Mouse (Mus musculus): ENCODE results near the gene Npc1l1. TPM values are rescaled to one million over a fixed set of nuclear protein-coding genes. Genes with fewer than 3 reads are reported as not detected.
A peak's percentile ranks its signal among the peaks of the same experiment; 100 is the strongest.

The Npc1l1 gene
- total RNA-seq, 2 experiments from 2014 or later, result not detected

DNA sequence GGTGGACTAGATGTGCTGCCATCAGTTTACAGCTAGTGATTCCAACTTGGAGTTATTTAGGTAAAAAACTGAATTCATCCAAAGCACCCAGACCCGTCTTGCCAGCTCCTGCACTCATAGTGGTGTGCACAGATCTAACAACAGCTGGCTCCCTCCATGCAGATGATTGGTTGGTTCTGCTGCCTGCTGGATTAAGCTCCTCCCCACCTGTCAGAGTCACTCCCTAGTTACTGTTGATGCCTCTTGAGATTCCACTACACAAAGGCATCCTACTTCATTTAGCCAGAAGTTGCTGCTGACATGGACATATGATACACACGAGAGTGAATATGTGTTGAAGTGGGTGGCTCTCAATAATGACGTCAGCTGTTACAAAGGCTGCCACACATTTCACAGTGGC, 13.1 kb downstream of the Npc1l1 start:
- no peak for ATAC-seq (ENCODE audit: poor library complexity, severe bottlenecking)

- no peak for ATAC-seq (ENCODE audit: poor library complexity, severe bottlenecking)
Measured at GRCm38 (mm10) chr11:6208158-6208557, 21.8 kb downstream of the Npc1l1 start.

GRCm38 (mm10) chr11:6207090-6207489, 22.9 kb downstream of the Npc1l1 start:
- no peak for ATAC-seq (ENCODE audit: poor library complexity, severe bottlenecking)

GRCm38 (mm10) chr11:6200570-6200969, 29.4 kb downstream of the Npc1l1 start:
- ATAC-seq (ENCODE audit: poor library complexity, severe bottlenecking), result no peak

DNA sequence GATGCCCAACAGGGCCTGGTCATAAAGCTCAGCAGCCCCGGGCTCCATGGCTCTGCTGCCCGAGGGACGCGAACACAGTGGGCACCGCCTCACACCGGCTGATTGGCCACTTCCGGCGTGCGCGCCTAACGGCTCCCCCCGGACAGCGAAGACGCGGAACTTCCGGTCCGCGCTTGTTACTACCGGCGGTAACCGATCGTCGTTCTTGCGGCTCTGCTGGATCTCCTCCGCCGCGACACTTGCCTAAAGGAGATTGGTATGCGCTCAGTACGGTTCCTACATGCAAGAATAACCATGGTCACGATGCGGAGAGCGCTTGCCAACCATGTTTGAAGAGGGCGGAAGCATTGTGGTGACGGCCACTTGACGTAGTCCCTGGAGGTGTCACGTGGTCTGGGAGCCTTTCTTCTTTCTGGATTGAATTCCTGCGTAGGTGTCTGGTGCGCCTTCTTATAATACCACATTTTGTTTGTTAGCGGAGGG, 29.8 kb downstream of the Npc1l1 start, which contains the start of gene Nudcd3:
TSS of gene Nudcd3 (minus strand) at position 329 of the 483 bp plus-strand sequence.
- ATAC-seq (ENCODE audit: poor library complexity, severe bottlenecking), result peak; percentile 97

DNA sequence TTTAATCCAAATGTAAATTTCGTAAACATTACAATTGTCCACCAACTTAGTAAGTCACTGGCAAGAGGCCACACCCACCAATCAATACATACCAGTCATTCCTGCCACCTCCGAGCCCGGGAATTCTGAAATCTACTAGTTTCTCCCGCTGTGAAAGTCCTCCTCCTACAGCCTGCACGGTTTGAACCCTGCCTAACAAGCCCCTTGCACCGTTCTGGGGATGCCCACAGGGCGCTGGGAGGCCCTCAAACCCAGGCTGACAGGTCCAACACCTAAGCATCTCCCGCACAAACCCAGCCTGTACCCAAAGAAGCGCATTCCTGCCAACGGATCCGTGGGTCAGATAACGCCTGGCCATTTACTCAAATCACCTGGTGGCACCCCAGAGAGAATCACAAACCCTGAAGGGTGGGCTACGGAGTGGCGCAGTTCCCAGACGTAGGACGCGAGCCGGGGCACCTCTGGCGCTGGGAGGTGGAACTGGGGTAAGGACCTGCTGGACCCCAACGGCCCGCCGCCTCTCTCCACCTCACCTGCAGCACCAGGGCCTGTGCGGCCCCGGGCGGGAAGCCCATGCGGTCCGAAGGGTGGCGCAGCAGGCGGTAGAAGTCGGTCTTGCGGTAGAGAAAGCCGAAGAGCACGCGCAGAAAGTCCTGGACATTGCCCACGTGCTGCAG, 30.4 kb downstream of the Npc1l1 start, which contains the start of gene A730071L15Rik:
TSS of gene A730071L15Rik (plus strand) at position 620 of the 677 bp plus-strand sequence.
- peak; percentile 45 for ATAC-seq (ENCODE audit: poor library complexity, severe bottlenecking)

GRCm38 (mm10) chr11:6198449-6198848, 31.5 kb downstream of the Npc1l1 start:
- no peak for ATAC-seq (ENCODE audit: poor library complexity, severe bottlenecking)

DNA sequence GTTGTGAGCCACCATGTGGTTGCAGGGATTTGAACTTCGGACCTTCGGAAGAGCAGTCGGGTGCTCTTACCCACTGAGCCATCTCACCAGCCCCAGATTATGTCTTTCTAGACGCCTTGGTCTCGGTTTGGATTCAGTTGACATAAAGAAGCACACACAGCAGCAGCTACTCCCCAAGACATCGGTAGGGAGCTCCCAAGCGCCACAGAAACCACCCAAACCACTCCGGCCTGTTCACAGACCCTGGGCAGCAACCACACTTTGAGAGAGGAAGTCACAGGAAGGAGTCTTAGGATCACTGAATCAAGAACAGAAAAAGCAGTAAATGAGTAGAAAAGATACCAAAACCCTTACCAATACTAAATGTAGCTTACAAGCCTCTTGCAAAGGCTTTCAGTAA, 33.2 kb downstream of the Npc1l1 start:
- ATAC-seq (ENCODE audit: poor library complexity, severe bottlenecking), result no peak

GRCm38 (mm10) chr11:6187878-6188277, 42.1 kb downstream of the Npc1l1 start:
- peak; percentile 94 for ATAC-seq (ENCODE audit: poor library complexity, severe bottlenecking)

- no peak for ATAC-seq (ENCODE audit: poor library complexity, severe bottlenecking)
Measured at GRCm38 (mm10) chr11:6187399-6187798, 42.5 kb downstream of the Npc1l1 start.

DNA sequence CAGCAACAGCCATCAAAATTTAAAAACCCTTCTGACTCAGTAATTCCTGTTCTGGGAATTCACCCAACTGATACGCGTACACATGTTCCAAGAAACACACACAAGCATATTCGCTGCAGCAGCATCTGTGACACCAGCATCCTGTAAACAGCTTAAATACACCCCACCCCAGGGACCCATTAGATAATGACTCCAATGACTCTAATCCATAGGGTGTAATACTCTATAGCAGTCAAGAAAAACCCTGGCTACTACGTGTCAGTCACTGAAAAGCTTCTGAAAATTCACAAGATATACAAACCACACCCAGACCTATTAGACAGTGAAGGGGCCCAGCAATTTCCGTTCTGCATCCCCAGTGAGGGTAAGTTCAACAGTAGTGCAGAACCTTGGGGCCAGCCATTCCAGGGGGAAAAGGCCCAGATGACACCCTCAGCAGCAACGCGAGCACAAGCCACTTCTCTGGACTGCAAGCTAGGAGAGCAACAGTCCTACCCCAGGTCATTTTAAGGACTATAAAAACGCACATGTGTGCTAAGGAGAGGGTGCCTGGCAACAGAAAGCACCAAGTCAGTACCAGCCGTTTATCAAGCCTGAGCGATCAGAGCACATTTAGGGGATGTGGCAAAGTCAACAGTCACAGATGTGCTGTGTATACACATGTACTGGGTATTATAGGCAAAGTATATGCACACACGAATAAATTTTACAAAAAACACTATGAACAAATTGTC, 45.6 kb downstream of the Npc1l1 start:
- ATAC-seq (ENCODE audit: poor library complexity, severe bottlenecking), result no peak

DNA sequence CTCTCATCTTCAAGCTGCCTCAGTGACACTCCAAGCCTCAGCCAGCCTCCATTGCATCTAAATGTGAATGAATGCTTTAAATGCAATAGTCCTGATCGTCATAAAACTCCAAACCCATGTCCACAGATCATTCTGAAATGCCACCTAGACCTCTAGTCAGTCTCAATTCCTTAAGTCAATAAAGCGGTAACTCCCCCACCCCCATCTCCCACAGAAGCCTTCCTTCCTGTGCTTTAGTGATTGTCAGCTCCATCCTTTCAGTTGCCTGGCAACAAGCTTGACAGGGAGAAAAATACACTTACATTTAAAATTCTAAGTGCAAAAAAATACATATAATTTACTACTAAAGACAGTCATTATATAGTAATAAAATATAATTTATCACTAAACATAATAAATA, 46.7 kb downstream of the Npc1l1 start:
- ATAC-seq (ENCODE audit: poor library complexity, severe bottlenecking), result no peak

DNA sequence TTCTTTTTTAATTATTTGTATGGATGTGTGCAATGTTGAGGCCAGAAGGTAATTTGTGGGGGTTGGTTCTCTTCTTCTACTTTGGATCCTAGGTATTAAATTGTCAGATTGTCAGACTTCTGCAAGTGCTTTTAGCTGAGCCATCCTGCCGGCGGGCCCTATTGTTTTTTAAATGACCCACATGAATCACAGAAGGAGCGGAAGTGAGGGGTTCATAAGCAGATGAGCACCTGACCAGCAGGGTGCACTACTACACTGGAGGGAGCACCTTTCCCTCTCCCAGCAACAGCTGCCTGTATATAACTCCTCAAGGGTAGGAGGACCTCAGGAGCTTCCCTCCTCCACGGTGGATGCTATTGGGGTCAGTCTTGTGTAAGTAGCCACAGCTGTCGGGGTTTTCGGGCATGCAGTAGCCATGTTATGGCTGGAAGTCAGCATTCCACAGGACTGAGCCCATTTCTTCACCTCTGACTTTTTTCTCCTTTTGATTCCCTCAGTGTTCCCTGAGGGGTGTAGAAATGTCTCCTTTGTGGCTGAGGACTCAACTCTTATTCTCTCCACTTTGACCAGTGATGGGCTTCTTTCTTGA, 49.0 kb downstream of the Npc1l1 start:
- ATAC-seq (ENCODE audit: poor library complexity, severe bottlenecking), result no peak

DNA sequence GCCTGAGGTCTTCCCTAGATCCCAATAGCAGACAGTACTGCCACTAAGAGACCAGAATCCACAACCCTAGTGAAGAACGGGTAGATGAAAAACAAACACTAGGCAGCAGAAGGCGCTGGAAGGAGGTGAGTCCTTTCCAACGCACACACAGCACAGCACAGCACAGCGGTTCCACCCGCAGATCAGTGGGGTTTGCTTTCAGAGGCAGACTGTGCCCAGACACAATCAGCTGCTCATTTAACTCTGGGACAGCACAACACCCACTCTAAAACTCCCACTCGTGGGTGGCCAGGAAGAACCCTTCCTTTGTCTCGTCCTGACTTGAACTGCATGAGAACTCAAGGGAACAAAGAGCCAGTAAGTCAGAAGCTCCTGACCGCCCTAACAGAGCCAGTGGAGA, 50.7 kb downstream of the Npc1l1 start:
- ATAC-seq (ENCODE audit: poor library complexity, severe bottlenecking), result no peak

GRCm38 (mm10) chr11:6178673-6179166, 51.2 kb downstream of the Npc1l1 start:
- ATAC-seq (ENCODE audit: poor library complexity, severe bottlenecking), result peak; percentile 64

GRCm38 (mm10) chr11:6177781-6178420, 52.0 kb downstream of the Npc1l1 start:
- ATAC-seq (ENCODE audit: poor library complexity, severe bottlenecking), result no peak

- no peak for ATAC-seq (ENCODE audit: poor library complexity, severe bottlenecking)
Measured at GRCm38 (mm10) chr11:6175506-6175905, 54.4 kb downstream of the Npc1l1 start.

GRCm38 (mm10) chr11:6174719-6175118, 55.2 kb downstream of the Npc1l1 start:
- 0 out of 2 replicates have a peak, but pooled peaks have one; percentile 15 for ATAC-seq (ENCODE audit: poor library complexity, severe bottlenecking)

- peak; percentile 77 for ATAC-seq (ENCODE audit: poor library complexity, severe bottlenecking)
Measured at GRCm38 (mm10) chr11:6169041-6169663, 60.8 kb downstream of the Npc1l1 start.

DNA sequence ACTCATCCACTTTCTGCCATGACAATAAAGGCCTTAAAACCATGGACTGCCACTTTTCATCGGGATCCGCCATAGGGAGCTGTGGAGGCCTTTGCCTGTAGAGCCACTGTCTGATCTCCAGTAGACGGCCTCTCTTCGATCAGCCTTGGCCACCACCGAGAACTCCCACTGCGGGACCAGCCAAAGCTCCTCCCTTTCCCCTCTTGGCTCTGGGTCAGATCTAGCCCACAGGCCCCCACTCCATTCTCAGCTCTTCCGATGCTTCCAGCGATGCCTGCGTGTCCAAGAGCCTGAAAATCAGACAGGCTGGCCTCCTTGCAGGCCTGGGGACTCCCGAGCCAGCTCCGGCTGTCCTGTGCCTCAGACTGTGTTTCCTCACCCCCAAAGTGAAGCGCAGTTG, 63.6 kb downstream of the Npc1l1 start:
- no peak for ATAC-seq (ENCODE audit: poor library complexity, severe bottlenecking)

Measured in megakaryocyte, adult 5-6 weeks (primary cell).